Mouse (Mus musculus): ENCODE measurements around the gene AU018091.

GRCm38 (mm10) chr7:3213557-3213956, 44.6 kb upstream of the AU018091 start:
- no peak for TF ChIP-seq CTCF (IDR thresholded peaks at IDR 0.05; ENCODE audit: low read depth)
- no peak for TF ChIP-seq EP300 (IDR thresholded peaks at IDR 0.05; ENCODE audit: low read depth)
